Mouse (Mus musculus): ENCODE data around the gene Triml2. TPM values are rescaled to one million over a fixed set of nuclear protein-coding genes. Genes with fewer than 3 reads are reported as not detected.

The Triml2 gene
- not detected for total RNA-seq (2021)

GRCm38 (mm10) chr8:43180054-43180690 lies at the start of gene Triml2:
Gene Triml2 (plus strand): TSS chr8:43180541.
- intact Hi-C loops (cut with DNase I) = no loop called here
- no peak for DNase-seq (ENCODE audit: low spot score in 2 of 2)

GRCm38 (mm10) chr8:43141386-43141785 lies 39.0 kb upstream of the Triml2 start, which contains the start of gene Triml1:
Gene Triml1 (minus strand): TSS chr8:43141486.
- intact Hi-C loops (cut with DNase I) = no loop called here
- no peak for DNase-seq (ENCODE audit: low spot score in 2 of 2)

GRCm38 (mm10) chr8:43149307-43149706 lies 31.0 kb upstream of the Triml2 start:
- intact Hi-C loops (cut with DNase I) = no loop called here
- no peak for DNase-seq (ENCODE audit: low spot score in 2 of 2)

GRCm38 (mm10) chr8:43163255-43163654 lies 17.1 kb upstream of the Triml2 start:
- intact Hi-C loops (cut with DNase I) = no loop called here
- DNase-seq (ENCODE audit: low spot score in 2 of 2) = no peak

DNA sequence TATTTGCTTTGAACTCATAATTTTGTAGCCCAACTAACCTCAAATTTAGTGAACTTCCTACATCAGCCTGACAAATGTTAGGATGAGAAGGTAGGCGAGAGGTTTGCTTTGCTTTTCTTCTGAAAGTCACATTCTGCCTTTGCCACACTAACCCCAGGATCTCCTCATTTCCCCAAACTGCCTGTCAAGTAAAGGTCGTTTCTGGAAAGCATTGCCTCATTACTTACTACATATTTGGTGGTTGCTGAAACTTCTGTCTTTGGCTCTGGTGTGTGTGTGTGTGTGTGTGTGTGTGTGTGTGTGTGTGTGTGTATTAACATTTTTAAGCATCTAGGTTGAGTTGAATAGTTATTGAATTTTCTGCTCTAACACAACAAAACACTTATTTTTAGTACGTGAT lies 15.9 kb upstream of the Triml2 start:
- no peak for DNase-seq (ENCODE audit: low spot score in 2 of 2)
- intact Hi-C loops (cut with DNase I) = no loop called here

DNA sequence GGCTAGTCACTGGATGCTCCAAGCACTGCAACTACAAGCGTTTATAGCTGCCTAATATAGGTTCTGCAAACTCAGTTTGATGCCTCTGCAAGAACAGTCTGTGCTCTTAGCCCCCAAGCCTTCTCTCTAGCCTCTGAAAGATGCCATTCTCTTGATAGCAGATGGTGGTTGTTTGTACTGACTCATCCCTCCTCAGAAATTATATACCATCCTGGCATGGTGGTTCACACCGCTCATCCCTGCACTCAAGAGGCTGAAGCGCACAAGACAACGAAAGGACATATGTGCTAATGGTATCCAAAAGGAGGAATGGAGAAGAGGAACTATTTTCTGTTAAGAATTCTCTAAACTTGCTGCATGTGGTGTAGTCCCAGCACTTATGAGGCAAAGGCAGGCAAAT lies 12.3 kb upstream of the Triml2 start:
- intact Hi-C loops (cut with DNase I) = no loop called here
- peak in 1 of 2 experiments; percentile 56 for DNase-seq (ENCODE audit: low spot score in 2 of 2)

- peak in 1 of 2 experiments; percentile 5 for DNase-seq (ENCODE audit: low spot score in 2 of 2)
- intact Hi-C loops (cut with DNase I) = no loop called here
Observed at GRCm38 (mm10) chr8:43169249-43169755, 11.0 kb upstream of the Triml2 start.

DNA sequence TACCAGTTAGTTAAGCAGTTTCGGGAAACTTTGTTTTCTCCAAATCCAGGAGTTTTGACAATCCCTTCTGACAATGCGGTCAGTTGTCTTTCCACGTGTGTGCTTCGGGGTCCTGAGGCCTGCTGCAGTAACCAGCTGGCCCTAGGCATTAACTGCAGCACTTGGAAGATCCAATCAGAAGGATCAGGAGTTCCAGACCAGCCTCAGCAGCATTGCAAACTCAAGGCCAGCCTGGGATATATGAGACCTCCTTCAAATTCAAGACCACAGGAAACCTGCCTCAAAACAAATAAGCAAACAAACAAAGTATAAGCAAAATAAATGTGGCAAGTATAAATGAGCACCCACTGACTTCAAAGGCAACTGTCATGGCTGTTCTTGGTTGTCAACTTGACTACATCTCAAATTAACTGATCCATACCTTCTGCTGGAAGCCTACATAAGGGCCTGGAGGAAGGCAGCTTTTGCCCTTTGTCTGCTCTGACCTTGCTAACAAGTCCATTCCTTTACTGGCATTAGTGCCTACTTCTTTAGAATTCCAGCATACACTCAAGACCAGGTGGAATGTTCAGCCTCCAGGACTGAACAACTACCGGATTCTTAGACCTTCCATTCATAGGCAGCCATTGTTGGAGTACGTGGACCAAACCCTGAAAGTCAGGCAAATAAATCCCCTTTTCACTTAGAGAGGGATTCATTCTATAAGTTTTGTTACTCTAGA lies 3.4 kb upstream of the Triml2 start:
- no peak for DNase-seq (ENCODE audit: low spot score in 2 of 2)

GRCm38 (mm10) chr8:43178263-43178662 lies 2.1 kb upstream of the Triml2 start:
- peak in 1 of 2 experiments; percentile 2 for DNase-seq (ENCODE audit: low spot score in 2 of 2)
- intact Hi-C loops (cut with DNase I) = no loop called here

More for the DNA sequence above, 3.4 kb upstream of the Triml2 start:
- intact Hi-C loops (cut with DNase I) = no loop called here

- intact Hi-C loops (cut with DNase I) = no loop called here
- DNase-seq (ENCODE audit: low spot score in 2 of 2) = peak in 1 of 2 experiments; percentile 27
Observed at GRCm38 (mm10) chr8:43179189-43179588, 1.2 kb upstream of the Triml2 start.

DNA sequence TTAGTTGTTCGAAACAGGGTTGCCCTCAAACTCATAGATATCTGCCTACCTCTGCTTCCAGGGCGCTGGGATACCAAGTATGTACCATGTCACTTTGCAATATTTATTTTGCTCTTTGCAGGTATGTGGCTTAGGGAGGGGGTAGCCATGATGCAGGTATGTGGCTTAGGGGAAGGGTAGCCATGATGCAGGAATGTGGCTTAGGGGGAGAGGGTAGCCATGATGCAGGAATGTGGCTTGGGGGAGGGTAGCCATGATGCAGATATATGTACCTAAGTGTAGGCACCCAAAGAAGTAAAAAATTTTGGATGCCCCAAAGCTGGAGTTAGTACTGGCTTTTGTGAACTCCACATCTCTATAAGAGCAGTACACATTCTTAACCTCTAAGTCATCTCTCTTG lies 1.9 kb downstream of the Triml2 start:
- intact Hi-C loops (cut with DNase I) = no loop called here
- DNase-seq (ENCODE audit: low spot score in 2 of 2) = no peak

DNA sequence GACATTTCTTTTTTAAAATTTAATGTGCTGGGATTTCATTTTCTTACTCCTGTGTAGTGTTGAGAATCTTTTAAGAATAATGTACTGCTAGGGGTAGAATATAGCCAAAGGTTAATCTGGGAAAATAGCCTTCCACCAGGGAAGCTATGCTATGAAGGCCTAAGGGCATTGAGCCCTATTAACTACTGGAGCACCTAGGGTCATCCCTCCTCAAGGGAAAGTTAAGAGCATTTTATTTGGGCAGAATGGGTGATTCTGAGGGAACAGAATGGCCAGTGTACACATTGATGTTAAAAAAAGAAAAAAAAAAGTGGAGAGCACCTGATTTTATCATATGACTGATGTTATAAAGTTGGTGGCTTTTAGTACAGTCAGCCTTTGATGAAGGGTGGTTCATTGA lies 35.2 kb downstream of the Triml2 start:
- intact Hi-C loops (cut with DNase I) = no loop called here
- DNase-seq (ENCODE audit: low spot score in 2 of 2) = no peak

DNA sequence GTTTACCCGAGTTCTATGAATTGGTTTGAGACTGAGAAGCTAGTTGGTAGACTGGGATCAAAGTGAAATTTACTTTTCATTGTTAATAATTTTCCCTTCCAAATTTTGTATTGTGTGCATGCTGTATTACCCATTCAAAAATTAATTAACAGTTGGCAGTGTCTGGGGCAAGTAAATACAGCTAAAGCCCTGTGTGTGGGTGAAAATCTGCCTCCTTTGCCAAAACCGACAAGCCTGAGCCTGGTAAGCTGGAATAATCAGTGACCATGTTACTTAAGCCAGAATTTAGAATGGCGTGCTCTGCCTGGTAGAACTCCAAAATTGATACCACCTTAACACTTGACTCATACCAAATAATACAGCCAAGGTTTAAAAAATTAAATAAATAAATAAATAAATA lies 63.0 kb downstream of the Triml2 start:
- intact Hi-C loops (cut with DNase I) = no loop called here
- DNase-seq (ENCODE audit: low spot score in 2 of 2) = no peak

Other genes with a start within 250 kb of the Triml2 start
- not detected for gene Triml1, start 39.1 kb upstream of the Triml2 start, total RNA-seq (2021)
- not detected for gene Zfp42, start 126.4 kb downstream of the Triml2 start, total RNA-seq (2021)